Mouse (Mus musculus): ENCODE results near the gene Hsbp1.

The Hsbp1 gene

GRCm38 (mm10) chr8:119385854-119386253 lies 41.6 kb downstream of the Hsbp1 start:
- DNase-seq (ENCODE audit: low read depth in 2 of 2, low spot score in 2 of 2), result no peak

GRCm38 (mm10) chr8:119386988-119387387 lies 42.7 kb downstream of the Hsbp1 start:
- no peak for DNase-seq (ENCODE audit: low read depth in 2 of 2, low spot score in 2 of 2)

GRCm38 (mm10) chr8:119394097-119394496 lies 49.8 kb downstream of the Hsbp1 start:
- DNase-seq (ENCODE audit: low read depth in 2 of 2, low spot score in 2 of 2), result no peak

- peak; percentile 68 to 70 for DNase-seq (ENCODE audit: low read depth in 2 of 2, low spot score in 2 of 2)
These were observed 50.3 kb downstream of the Hsbp1 start, which contains the start of gene Mlycd for GRCm38 (mm10) chr8:119394524-119395026. Mlycd (plus strand) TSS chr8:119394878.

GRCm38 (mm10) chr8:119395072-119395950 lies 51.0 kb downstream of the Hsbp1 start:
- DNase-seq (ENCODE audit: low read depth in 2 of 2, low spot score in 2 of 2), result no peak
